Mouse (Mus musculus) CH12.LX (cell line): ENCODE results near the gene Fzd10.

Experiments
- BHLHE40 ChIP-seq: IDR thresholded peaks from 2 replicates; pipeline ENCODE4 v1.6.1; 2011; ENCODE audit warnings: mild to moderate bottlenecking, low read depth, low read length, improper control_type of control experiment
- CHD2 ChIP-seq: IDR thresholded peaks from 2 replicates; pipeline ENCODE4 v1.6.1; 2011; ENCODE audit warnings: low read length, improper control_type of control experiment
- CTCF ChIP-seq, 2 experiments: IDR thresholded peaks in 1 of 2; conservative IDR thresholded peaks in 1 of 2; 2 replicates each; pipeline ENCODE4 v1.5.1; 2011 to 2012; ENCODE audit warnings: low read depth in 2 of 2, low read length in 2 of 2, improper control_type of control experiment in 1 of 2, inconsistent platforms in 1 of 2, mild to moderate bottlenecking in 1 of 2, moderate library complexity in 1 of 2
- ETS1 ChIP-seq: conservative IDR thresholded peaks from 2 replicates; pipeline ENCODE4 v1.6.1; 2012; ENCODE audit warnings: low read depth, mild to moderate bottlenecking, inconsistent platforms, low read length, improper control_type of control experiment, moderate library complexity
- JUND ChIP-seq: conservative IDR thresholded peaks from 2 replicates; pipeline ENCODE4 v1.6.1; 2011; ENCODE audit warnings: low read depth, low read length, improper control_type of control experiment
- KAT2A ChIP-seq: IDR thresholded peaks from 2 replicates; pipeline ENCODE4 v1.6.1; 2012; ENCODE audit warnings: low read length, improper control_type of control experiment, inconsistent platforms; ENCODE audit not compliant: insufficient replicate concordance
- MAFK ChIP-seq: IDR thresholded peaks from 2 replicates; pipeline ENCODE4 v1.6.1; 2011; ENCODE audit warnings: low read length, improper control_type of control experiment; ENCODE audit not compliant: insufficient replicate concordance
- PAX5 ChIP-seq: IDR thresholded peaks from 2 replicates; pipeline ENCODE4 v1.6.1; 2012; ENCODE audit warnings: low read length, inconsistent platforms, mixed read lengths
- POLR2A ChIP-seq: IDR thresholded peaks from 2 replicates; pipeline ENCODE4 v1.6.1; 2011; ENCODE audit warnings: low read depth, mild to moderate bottlenecking, improper control_type of control experiment, low read length

DNA sequence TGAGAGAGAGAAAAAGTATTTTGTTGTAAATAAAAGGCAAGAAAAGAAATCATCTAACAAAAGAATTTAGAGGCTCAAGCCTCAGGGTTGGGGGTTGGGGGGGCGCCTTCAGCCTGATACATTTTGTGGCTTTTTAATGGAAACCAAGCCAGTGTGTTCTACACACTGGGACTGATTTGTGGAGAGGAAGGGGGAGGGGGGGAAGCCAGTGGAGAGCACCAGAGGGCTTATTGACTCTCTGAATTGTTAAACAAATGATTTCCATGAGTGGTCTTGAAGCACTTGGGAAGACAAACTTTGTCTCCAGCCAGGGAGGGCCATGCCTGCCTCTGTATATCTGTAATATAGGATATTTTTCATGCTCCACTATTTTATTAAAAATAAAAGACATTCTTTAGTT lies 3.0 kb downstream of the Fzd10 start:
- TF ChIP-seq CHD2 (no peak), POLR2A (no peak), MAFK (no peak), JUND (no peak), BHLHE40 (no peak), PAX5 (no peak), CTCF (conservative IDR thresholded peaks at IDR 0.05 in 1 of 2, IDR thresholded peaks at IDR 0.05 in 1 of 2; ENCODE audit: low read depth in 2 of 2, low read length in 2 of 2) (no peak), KAT2A (no peak), ETS1 (no peak)
